Comparison of ENCODE assay signal across 7 mouse cellular contexts in the genomic region with DNA sequence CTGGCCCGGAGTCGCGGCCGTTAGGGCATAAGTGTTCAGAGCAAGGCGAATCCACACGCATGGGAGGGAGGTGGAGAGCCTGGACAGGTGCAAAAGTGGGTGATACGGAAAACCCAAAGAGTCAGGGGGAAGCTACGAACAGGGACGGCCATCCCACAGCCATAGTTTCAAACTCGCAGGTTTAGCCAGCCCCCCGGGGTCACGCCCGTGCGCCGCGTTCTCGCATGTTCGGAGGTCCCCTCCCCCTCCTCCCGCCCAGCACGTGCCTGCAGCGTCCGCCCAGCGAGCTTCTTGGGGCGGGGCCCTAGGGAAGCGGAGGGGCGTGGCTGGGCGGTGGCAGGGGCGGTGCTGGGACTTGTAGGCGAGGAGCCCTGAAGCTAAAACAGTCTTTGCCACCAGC. TPM values are rescaled to one million over a fixed set of nuclear protein-coding genes. Genes with fewer than 3 reads are reported as not detected.
DNase-seq lines count a peak whose midpoint lies in the region; ATAC-seq and TF ChIP-seq lines count a peak whose summit lies in the region.

No protein-coding gene starts in this region.

- TF ChIP-seq CTCF in spleen, adult 2 months (IDR thresholded peaks at IDR 0.05; ENCODE audit: extremely low read depth, insufficient read depth, insufficient read length, insufficient replicate concordance), result no peak

- H3K27me3 ChIP-seq in embryonic facial prominence, embryonic 13.5 days, result peaks cover 21% of the 10 kb centered on the region
- H3K27me3 ChIP-seq in limb, embryonic 14.5 days (ENCODE audit: control insufficient read depth, insufficient read depth, low read length), result no peaks in the 10 kb centered on the region
- peaks cover 26% of the 10 kb centered on the region for H3K27me3 ChIP-seq in midbrain, embryonic 16.5 days (ENCODE audit: control insufficient read depth, insufficient read depth, low read depth, low read length)
- no peaks in the 10 kb centered on the region for H3K27me3 ChIP-seq in spleen, adult 2 months (ENCODE audit: control insufficient read depth, insufficient read depth, low read length)

- WGBS in embryonic facial prominence, embryonic 13.5 days, result under 1% methylated on average over 29 of the region's 29 CpGs
- WGBS in limb, embryonic 14.5 days, result 6% methylated on average over 28 of the region's 29 CpGs
- WGBS in midbrain, embryonic 16.5 days, result under 1% methylated on average over 29 of the region's 29 CpGs
- under 1% methylated on average over 29 of the region's 29 CpGs for WGBS in spleen, adult 2 months

- H3K27ac ChIP-seq in embryonic facial prominence, embryonic 13.5 days, result no peak overlapping the region
- H3K27ac ChIP-seq in limb, embryonic 14.5 days (replicated peaks; ENCODE audit: low read depth, low read length), result no peak overlapping the region
- no peak overlapping the region for H3K27ac ChIP-seq in midbrain, embryonic 16.5 days (ENCODE audit: low read length)
- peak overlapping the region; percentile 54; the same call in 1 of the 2 replicates for H3K27ac ChIP-seq in spleen, adult 2 months (ENCODE audit: insufficient read depth, low read length)

- ATAC-seq in embryonic facial prominence, embryonic 13.5 days (ENCODE audit: insufficient number of reproducible peaks, insufficient read depth, low FRiP score, low TSS enrichment, low read depth), result peak; percentile 77
- peak; percentile 84 for ATAC-seq in limb, embryonic 14.5 days (ENCODE audit: low FRiP score, low read depth)
- 0 out of 2 replicates have a peak, but pooled peaks have one; percentile 6 for ATAC-seq in midbrain, embryonic 16.5 days

- peaks cover 46% of the 10 kb centered on the region for H3K4me1 ChIP-seq in embryonic facial prominence, embryonic 13.5 days
- peaks cover 27% of the 10 kb centered on the region for H3K4me1 ChIP-seq in limb, embryonic 14.5 days (ENCODE audit: control insufficient read depth, insufficient read depth, low read length)
- H3K4me1 ChIP-seq in midbrain, embryonic 16.5 days (ENCODE audit: control insufficient read depth, insufficient read depth, low read length), result peaks cover 25% of the 10 kb centered on the region
- H3K4me1 ChIP-seq in spleen, adult 2 months (ENCODE audit: control insufficient read depth, insufficient read depth, insufficient read length), result peaks cover 31% of the 10 kb centered on the region; the same call in 1 of the 2 replicates

- H3K4me2 ChIP-seq in embryonic facial prominence, embryonic 13.5 days, result peak overlapping the region; percentile 83
- peak overlapping the region; percentile 77 for H3K4me2 ChIP-seq in limb, embryonic 14.5 days (replicated peaks; ENCODE audit: low read depth, low read length, severe bottlenecking)
- peak overlapping the region; percentile 80 for H3K4me2 ChIP-seq in midbrain, embryonic 16.5 days (ENCODE audit: low read length)

- no peak for TF ChIP-seq POLR2A in limb, embryonic 14.5 days (IDR thresholded peaks at IDR 0.05; ENCODE audit: borderline replicate concordance, extremely low read depth, insufficient read depth, insufficient read length)
- no peak for TF ChIP-seq POLR2A in spleen, adult 2 months (IDR thresholded peaks at IDR 0.05; ENCODE audit: low read depth, low read length)

- no peaks in the 10 kb centered on the region for H3K9me3 ChIP-seq in embryonic facial prominence, embryonic 13.5 days
- no peaks in the 10 kb centered on the region for H3K9me3 ChIP-seq in limb, embryonic 14.5 days (ENCODE audit: control insufficient read depth, low read length)
- no peaks in the 10 kb centered on the region for H3K9me3 ChIP-seq in midbrain, embryonic 16.5 days (replicated peaks; ENCODE audit: control insufficient read depth, low read length, poor library complexity, severe bottlenecking)

- H3K4me3 ChIP-seq in embryonic facial prominence, embryonic 13.5 days, result peak overlapping the region; percentile 45
- H3K4me3 ChIP-seq in limb, embryonic 14.5 days (replicated peaks; ENCODE audit: low read length), result peak overlapping the region; percentile 34
- H3K4me3 ChIP-seq in midbrain, embryonic 16.5 days (ENCODE audit: low read depth, low read length), result peak overlapping the region; percentile 40
- peak overlapping the region; percentile 60 for H3K4me3 ChIP-seq in spleen, adult 2 months (ENCODE audit: extremely low read depth, insufficient read depth, insufficient read length)

- DNase-seq in adrenal gland, postnatal 25 days, result peak; percentile 94
- peak; percentile 86 for DNase-seq in heart, adult 8-10 months (ENCODE audit: low spot score)
- DNase-seq in kidney, adult 9 months, result peak; percentile 93
- peak; percentile 89 for DNase-seq in limb, embryonic 14.5 days (ENCODE audit: low spot score)
- DNase-seq in spleen, adult 2 months (ENCODE audit: low read depth in 1 of 2, low spot score in 2 of 2), result peak; percentile 76 to 93

- H3K9ac ChIP-seq in embryonic facial prominence, embryonic 13.5 days, result peak overlapping the region; percentile 65
- H3K9ac ChIP-seq in limb, embryonic 14.5 days (ENCODE audit: low read depth, low read length, severe bottlenecking), result peak overlapping the region; percentile 28
- peak overlapping the region; percentile 52 for H3K9ac ChIP-seq in midbrain, embryonic 16.5 days (ENCODE audit: low read depth, low read length)

- H3K36me3 ChIP-seq in embryonic facial prominence, embryonic 13.5 days, result peaks cover 22% of the 10 kb centered on the region
- H3K36me3 ChIP-seq in limb, embryonic 14.5 days (ENCODE audit: control insufficient read depth, insufficient read depth, low read length), result peaks cover 15% of the 10 kb centered on the region
- no peaks in the 10 kb centered on the region for H3K36me3 ChIP-seq in midbrain, embryonic 16.5 days (ENCODE audit: control insufficient read depth, insufficient read depth, low read length)
- H3K36me3 ChIP-seq in spleen, adult 2 months (ENCODE audit: control insufficient read depth, insufficient read depth, low read length), result peaks cover 16% of the 10 kb centered on the region

RNA-seq across cellular contexts. Expression of a gene that starts 0.5 kb away (rescaled TPM):
- 24.7 and 29.3 TPM in 2 replicates for total RNA-seq in adrenal gland, postnatal 25 days (2021)
- polyA plus RNA-seq in embryonic facial prominence, embryonic 13.5 days (2015; fragmentation: Nextera tagmentation; extraction: Ambion mirVana), result 24.2 and 25.8 TPM in 2 replicates
- total RNA-seq in heart, adult 8-10 months (2022), result 100 to 1,000 TPM; 143 to 197 (median 166) TPM
- 63.5 and 99.1 TPM in 2 replicates for polyA plus RNA-seq in limb, embryonic 14.5 days (2012; rRNA removed)
- polyA plus RNA-seq in limb, embryonic 14.5 days (2014; fragmentation: Nextera tagmentation; extraction: Ambion mirVana), result 31.0 and 32.3 TPM in 2 replicates
- 9.9 and 12.9 TPM in 2 replicates for polyA plus RNA-seq in midbrain, embryonic 16.5 days (2015; fragmentation: Nextera tagmentation; extraction: Ambion mirVana)
- 663 and 724 TPM in 2 replicates for polyA plus RNA-seq in spleen, adult 2 months (2012; rRNA removed)

RNA-seq across cellular contexts. Expression of a gene that starts 19.9 kb away (rescaled TPM):
- total RNA-seq in adrenal gland, postnatal 25 days (2021), result 65.9 and 80.5 TPM in 2 replicates
- 137 and 148 TPM in 2 replicates for polyA plus RNA-seq in embryonic facial prominence, embryonic 13.5 days (2015; fragmentation: Nextera tagmentation; extraction: Ambion mirVana)
- total RNA-seq in heart, adult 8-10 months (2022), result 10 to 100 TPM; 20.2 to 24.8 (median 23.0) TPM
- 123 and 129 TPM in 2 replicates for polyA plus RNA-seq in limb, embryonic 14.5 days (2012; rRNA removed)
- polyA plus RNA-seq in limb, embryonic 14.5 days (2014; fragmentation: Nextera tagmentation; extraction: Ambion mirVana), result 130 TPM in 2 replicates
- polyA plus RNA-seq in midbrain, embryonic 16.5 days (2015; fragmentation: Nextera tagmentation; extraction: Ambion mirVana), result 115 and 118 TPM in 2 replicates
- polyA plus RNA-seq in spleen, adult 2 months (2012; rRNA removed), result 48.3 and 51.5 TPM in 2 replicates

RNA-seq across cellular contexts. Expression of a gene that starts 42.3 kb away (rescaled TPM):
- total RNA-seq in adrenal gland, postnatal 25 days (2021), result not detected in 2 replicates
- 2.8 and 3.9 TPM in 2 replicates for polyA plus RNA-seq in embryonic facial prominence, embryonic 13.5 days (2015; fragmentation: Nextera tagmentation; extraction: Ambion mirVana)
- total RNA-seq in heart, adult 8-10 months (2022), result not detected
- polyA plus RNA-seq in limb, embryonic 14.5 days (2012; rRNA removed), result 3.2 TPM in 2 replicates
- polyA plus RNA-seq in limb, embryonic 14.5 days (2014; fragmentation: Nextera tagmentation; extraction: Ambion mirVana), result 2.2 and 2.5 TPM in 2 replicates
- polyA plus RNA-seq in midbrain, embryonic 16.5 days (2015; fragmentation: Nextera tagmentation; extraction: Ambion mirVana), result 1.0 and 1.6 TPM in 2 replicates
- 0.86 and 0.98 TPM in 2 replicates for polyA plus RNA-seq in spleen, adult 2 months (2012; rRNA removed)

Comparison
In these comparisons a context has a peak if more than half of its experiments do, and no peak if none do; other contexts are left out.
1. ATAC-seq: peak in every context shown above with its lines; median percentile 84 in limb, embryonic 14.5 days; 77 in embryonic facial prominence, embryonic 13.5 days; 6 in midbrain, embryonic 16.5 days.